Mouse (Mus musculus) testis, adult 2 months (tissue): Measurements from ENCODE around the gene Zmynd10. TPM values are rescaled to one million over a fixed set of nuclear protein-coding genes. Genes with fewer than 3 reads are reported as not detected.

Experiments
- H3K27ac ChIP-seq: fragments of 200-500 bp; 2 replicates; pipeline ENCODE4 v1.5.1; 2012; ENCODE audit warnings: low read depth, low read length; ENCODE audit not compliant: control insufficient read depth, insufficient read depth
- H3K27me3 ChIP-seq: fragments of 200-500 bp; 2 replicates; pipeline ENCODE4 v1.6.1; 2012; ENCODE audit warnings: mild to moderate bottlenecking, low read length, moderate library complexity; ENCODE audit not compliant: control insufficient read depth, insufficient read depth
- H3K36me3 ChIP-seq: fragments of 200-500 bp; 2 replicates; pipeline ENCODE4 v1.6.1; 2012; ENCODE audit warnings: mild to moderate bottlenecking, low read length; ENCODE audit not compliant: control insufficient read depth, insufficient read depth
- H3K4me1 ChIP-seq: fragments of 200-500 bp; 2 replicates; pipeline ENCODE4 v1.6.1; 2012; ENCODE audit warnings: low read length; ENCODE audit not compliant: control insufficient read depth, insufficient read depth
- H3K4me3 ChIP-seq: fragments of 200-500 bp; 2 replicates; pipeline ENCODE4 v1.5.1; 2012; ENCODE audit warnings: low read depth, mild to moderate bottlenecking, low read length, moderate library complexity, mixed read lengths; ENCODE audit not compliant: control insufficient read depth
- CTCF ChIP-seq: fragments of 200-500 bp; IDR thresholded peaks from 2 replicates; pipeline ENCODE4 v1.5.1; 2012; ENCODE audit warnings: low read depth, mild to moderate bottlenecking, inconsistent platforms, low read length, moderate library complexity; ENCODE audit not compliant: control insufficient read depth, insufficient read depth, insufficient replicate concordance
- POLR2A ChIP-seq: fragments of 200-500 bp; IDR thresholded peaks from 2 replicates; pipeline ENCODE4 v1.6.1; 2012; ENCODE audit warnings: low read depth, mild to moderate bottlenecking, inconsistent platforms, low read length, moderate library complexity; ENCODE audit not compliant: control insufficient read depth
- polyA plus RNA-seq: library from polyadenylated mRNA; depleted of rRNA; stranded (reverse); fragments of >200 nt; gene quantifications from 2 replicates; pipeline ENCODE4 v1.2.3, GENCODE M21; 2012

The Zmynd10 gene
- polyA plus RNA-seq, 1 experiment: 245 TPM

DNA sequence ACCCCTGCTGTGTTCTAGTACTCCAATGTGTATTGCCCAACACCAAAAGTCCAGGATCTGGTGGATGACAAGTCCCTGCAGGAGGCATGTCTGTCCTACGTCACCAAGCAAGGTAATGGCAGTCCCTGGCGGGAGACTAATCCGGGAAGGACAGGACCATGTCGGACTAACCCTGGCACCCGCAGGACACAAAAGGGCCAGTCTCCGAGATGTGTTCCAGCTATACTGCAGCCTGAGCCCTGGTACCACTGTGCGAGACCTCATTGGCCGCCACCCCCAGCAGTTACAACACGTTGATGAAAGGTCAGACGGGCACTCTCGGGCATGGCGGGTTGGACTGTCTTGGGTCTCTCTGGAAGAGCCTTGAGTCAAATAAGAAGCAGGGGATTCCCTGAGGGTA lies 2.4 kb upstream of the Zmynd10 start:
- Histone ChIP-seq H3K4me1 (peaks cover 22% of the 10 kb centered on the region), H3K27me3 (no peaks in the 10 kb centered on the region), H3K4me3 (peak overlapping the region; percentile 21; the same call in 1 of the 2 replicates), H3K27ac (no peak overlapping the region), H3K36me3 (peaks cover 2% of the 10 kb centered on the region)
- no peak for TF ChIP-seq POLR2A

DNA sequence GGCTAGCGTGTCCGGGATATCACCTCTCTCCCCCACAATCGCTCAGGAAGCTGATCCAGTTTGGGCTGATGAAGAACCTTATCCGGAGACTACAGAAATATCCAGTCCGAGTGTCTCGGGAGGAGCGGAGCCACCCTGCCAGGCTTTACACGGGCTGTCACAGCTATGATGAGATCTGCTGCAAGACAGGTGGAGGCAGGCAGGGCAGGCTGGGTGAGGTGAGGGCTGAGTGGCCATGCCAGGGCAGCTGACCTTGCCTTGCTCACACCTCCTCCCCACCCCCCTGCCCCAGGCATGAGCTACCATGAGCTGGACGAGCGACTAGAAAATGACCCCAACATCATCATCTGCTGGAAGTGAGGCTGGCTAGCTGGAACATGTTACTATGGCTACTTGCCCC lies 1.9 kb upstream of the Zmynd10 start:
- Histone ChIP-seq H3K27me3 (no peaks in the 10 kb centered on the region), H3K27ac (no peak overlapping the region), H3K4me1 (peaks cover 22% of the 10 kb centered on the region), H3K36me3 (peaks cover 2% of the 10 kb centered on the region), H3K4me3 (peak overlapping the region; percentile 21; the same call in 1 of the 2 replicates)
- no peak for TF ChIP-seq CTCF
- TF ChIP-seq POLR2A: no peak

DNA sequence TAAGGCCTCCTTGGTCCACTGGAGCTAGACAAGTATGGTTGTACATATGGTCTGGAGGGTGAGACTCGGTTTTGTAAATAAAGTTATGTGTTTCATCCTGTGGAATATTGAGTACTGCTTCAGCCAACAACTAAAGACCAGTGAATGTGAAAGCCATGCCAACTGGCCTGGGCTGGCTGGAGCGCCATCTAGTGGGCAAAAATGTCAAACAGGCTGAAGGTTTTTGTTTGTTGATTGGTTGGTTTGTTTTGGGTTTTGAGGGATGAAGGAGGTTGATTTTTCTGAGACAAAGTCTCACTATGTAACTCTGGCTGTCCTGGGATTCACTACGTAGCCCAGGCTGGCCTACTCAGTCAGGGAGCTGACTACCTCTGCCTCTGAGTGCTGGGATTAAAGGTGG lies 1.5 kb upstream of the Zmynd10 start:
- TF ChIP-seq CTCF (peak; percentile 79; the same call in 1 of the 2 replicates), POLR2A (no peak)
- no peak overlapping the region for H3K27ac ChIP-seq
- no peaks in the 10 kb centered on the region for H3K27me3 ChIP-seq
- H3K36me3 ChIP-seq: peaks cover 2% of the 10 kb centered on the region
- H3K4me3 ChIP-seq: no peak overlapping the region; the same call in 1 of the 2 replicates
- H3K4me1 ChIP-seq: peaks cover 22% of the 10 kb centered on the region

DNA sequence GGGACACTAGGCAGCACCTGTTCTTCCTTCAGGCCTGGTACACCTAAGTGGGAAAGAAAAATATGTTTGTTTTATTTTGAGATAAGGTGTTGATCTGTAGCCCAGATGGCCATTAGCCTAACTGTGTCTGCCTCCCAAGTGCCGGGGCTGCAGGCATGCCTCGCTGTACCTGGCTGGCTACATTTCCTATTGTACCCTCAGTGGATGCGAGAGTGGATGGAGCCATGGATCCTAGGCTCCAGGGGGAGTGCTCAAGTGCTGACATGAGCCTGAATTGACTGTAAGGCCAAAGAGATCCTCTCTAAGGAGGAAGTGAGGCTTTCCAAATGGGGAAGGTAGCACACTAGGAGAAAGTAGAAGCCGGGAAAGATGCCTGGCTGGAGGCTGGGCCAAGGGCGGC lies 859 bp downstream of the Zmynd10 start:
- peaks cover 13% of the 10 kb centered on the region for H3K4me1 ChIP-seq
- peak overlapping the region; percentile 97 for H3K27ac ChIP-seq
- H3K27me3 ChIP-seq: no peaks in the 10 kb centered on the region
- H3K36me3 ChIP-seq: peaks cover 2% of the 10 kb centered on the region
- peak overlapping the region; percentile 88 for H3K4me3 ChIP-seq
- TF ChIP-seq POLR2A (no peak), CTCF (no peak)

- TF ChIP-seq POLR2A: no peak
- TF ChIP-seq CTCF: no peak
- H3K27ac ChIP-seq: peak overlapping the region; percentile 5; the same call in 1 of the 2 replicates
- H3K27me3 ChIP-seq: no peaks in the 10 kb centered on the region
- peaks cover 18% of the 10 kb centered on the region for H3K4me1 ChIP-seq
- H3K4me3 ChIP-seq: peak overlapping the region; percentile 88
- H3K36me3 ChIP-seq: peaks cover 2% of the 10 kb centered on the region
Measured at GRCm38 (mm10) chr9:107548820-107549219, 1.7 kb downstream of the Zmynd10 start.

- TF ChIP-seq POLR2A (peak; percentile 35; the same call in 1 of the 2 replicates), CTCF (no peak)
- no peaks in the 10 kb centered on the region for H3K27me3 ChIP-seq
- H3K27ac ChIP-seq: peak overlapping the region; percentile 12; the same call in 1 of the 2 replicates
- peak overlapping the region; percentile 88 for H3K4me3 ChIP-seq
- peaks cover 2% of the 10 kb centered on the region for H3K36me3 ChIP-seq
- peaks cover 18% of the 10 kb centered on the region for H3K4me1 ChIP-seq
Measured at GRCm38 (mm10) chr9:107549297-107550074, 2.4 kb downstream of the Zmynd10 start.

DNA sequence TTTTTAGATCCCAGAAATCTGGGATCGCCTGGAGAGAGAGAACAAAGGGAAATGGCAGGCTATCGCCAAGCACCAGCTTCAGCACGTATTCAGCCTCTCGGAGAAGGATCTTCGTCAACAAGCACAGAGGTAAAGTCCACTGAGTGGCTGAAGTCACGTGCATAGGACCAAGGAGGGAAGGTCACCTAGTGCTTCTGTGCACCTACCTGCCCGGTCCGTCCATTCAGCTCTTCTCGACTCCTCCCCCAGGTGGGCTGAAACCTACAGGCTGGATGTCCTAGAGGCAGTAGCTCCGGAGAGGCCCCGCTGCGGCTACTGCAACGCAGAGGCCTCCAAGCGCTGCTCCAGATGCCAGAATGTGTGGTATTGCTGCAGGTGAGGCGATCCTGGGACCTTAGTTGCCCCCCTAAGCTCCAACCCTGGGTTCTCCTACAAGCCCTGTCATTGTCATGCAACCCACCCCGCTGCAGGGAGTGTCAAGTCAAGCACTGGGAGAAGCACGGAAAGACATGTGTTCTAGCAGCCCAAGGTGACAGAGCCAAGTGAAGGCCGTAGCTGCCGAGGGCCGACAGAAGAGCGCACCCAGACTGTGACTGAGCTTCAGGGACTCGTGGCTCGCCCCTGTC lies 3.5 kb downstream of the Zmynd10 start:
- no peak for TF ChIP-seq CTCF
- no peak for TF ChIP-seq POLR2A
- Histone ChIP-seq H3K27ac (peak overlapping the region; percentile 26), H3K27me3 (no peaks in the 10 kb centered on the region), H3K36me3 (peaks cover 2% of the 10 kb centered on the region), H3K4me3 (peak overlapping the region; percentile 88), H3K4me1 (peaks cover 18% of the 10 kb centered on the region)
